Mouse (Mus musculus): ENCODE data around the gene Slc9a3r1. TPM values are rescaled to one million over a fixed set of nuclear protein-coding genes. Genes with fewer than 3 reads are reported as not detected.

Gene Slc9a3r1
- polyA plus RNA-seq, 1 experiment from 2014 or later, result 60.5 TPM

GRCm38 (mm10) chr11:115198932-115199384 is 35.8 kb downstream of the Slc9a3r1 start:
- WGBS, result 40% methylated on average over 12 of the region's 12 CpGs
- no peak for DNase-seq (ENCODE audit: low spot score)

DNA sequence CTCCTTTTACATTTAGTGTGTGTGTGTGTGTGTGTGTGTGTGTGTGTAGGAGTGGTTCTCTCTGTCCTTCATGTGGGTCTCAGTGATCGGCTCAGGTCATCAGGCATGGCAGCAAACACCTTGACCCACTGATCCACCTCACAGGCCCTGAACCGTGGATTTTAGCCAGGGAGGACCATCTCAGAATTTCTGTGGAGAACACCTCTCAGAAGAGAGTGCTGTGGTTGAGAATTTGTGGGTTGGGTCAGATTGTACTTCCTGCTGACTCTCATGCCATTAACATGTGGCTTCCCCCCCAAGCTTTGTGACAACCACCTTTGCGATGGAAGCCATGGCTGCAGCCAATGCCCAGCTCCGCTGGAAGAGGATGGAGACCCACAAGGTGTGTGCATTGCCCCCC is 37.4 kb downstream of the Slc9a3r1 start:
- Histone ChIP-seq H3K4me3 (replicated peaks; ENCODE audit: low read length) (no peak overlapping the region), H3K9ac (no peak overlapping the region), H3K27me3 (ENCODE audit: control insufficient read depth, insufficient read depth, low read length) (no peaks in the 10 kb centered on the region), H3K36me3 (replicated peaks; ENCODE audit: control insufficient read depth, insufficient read depth) (peaks cover 51% of the 10 kb centered on the region), H3K4me2 (replicated peaks) (no peak overlapping the region), H3K9me3 (ENCODE audit: control insufficient read depth, low read length) (no peaks in the 10 kb centered on the region), H3K4me1 (replicated peaks; ENCODE audit: control insufficient read depth, insufficient read depth, low read length) (no peaks in the 10 kb centered on the region), H3K27ac (no peak overlapping the region)
- no peak for DNase-seq (ENCODE audit: low spot score)
- ATAC-seq (ENCODE audit: low FRiP score), result no peak
- WGBS, result 92% methylated on average over 4 of the region's 4 CpGs

More at GRCm38 (mm10) chr11:115198932-115199384, 35.8 kb downstream of the Slc9a3r1 start:
- no peaks in the 10 kb centered on the region for H3K27me3 ChIP-seq (ENCODE audit: control insufficient read depth, insufficient read depth, low read length)
- H3K4me3 ChIP-seq (replicated peaks; ENCODE audit: low read length), result no peak overlapping the region
- H3K4me2 ChIP-seq (replicated peaks), result no peak overlapping the region
- H3K9ac ChIP-seq, result no peak overlapping the region
- H3K27ac ChIP-seq, result no peak overlapping the region
- no peak for ATAC-seq (ENCODE audit: low FRiP score)
- no peaks in the 10 kb centered on the region for H3K4me1 ChIP-seq (replicated peaks; ENCODE audit: control insufficient read depth, insufficient read depth, low read length)
- no peaks in the 10 kb centered on the region for H3K9me3 ChIP-seq (ENCODE audit: control insufficient read depth, low read length)
- H3K36me3 ChIP-seq (replicated peaks; ENCODE audit: control insufficient read depth, insufficient read depth), result peaks cover 45% of the 10 kb centered on the region

- H3K36me3 ChIP-seq (replicated peaks; ENCODE audit: control insufficient read depth, insufficient read depth), result peaks cover 59% of the 10 kb centered on the region
- no peak overlapping the region for H3K4me3 ChIP-seq (replicated peaks; ENCODE audit: low read length)
- no peak overlapping the region for H3K4me2 ChIP-seq (replicated peaks)
- H3K9ac ChIP-seq, result no peak overlapping the region
- H3K4me1 ChIP-seq (replicated peaks; ENCODE audit: control insufficient read depth, insufficient read depth, low read length), result 0 out of 2 replicates have a peak, but pooled peaks cover 5% of the 10 kb centered on the region
- no peaks in the 10 kb centered on the region for H3K27me3 ChIP-seq (ENCODE audit: control insufficient read depth, insufficient read depth, low read length)
- H3K27ac ChIP-seq, result no peak overlapping the region
- H3K9me3 ChIP-seq (ENCODE audit: control insufficient read depth, low read length), result no peaks in the 10 kb centered on the region
- 14% methylated on average over 12 of the region's 12 CpGs for WGBS
- DNase-seq (ENCODE audit: low spot score) (peak; percentile 88), ATAC-seq (ENCODE audit: low FRiP score) (peak; percentile 71; the same call in 1 of the 2 replicates)
Measured at GRCm38 (mm10) chr11:115202316-115202715, 39.2 kb downstream of the Slc9a3r1 start.

GRCm38 (mm10) chr11:115202756-115203155 is 39.6 kb downstream of the Slc9a3r1 start:
- ATAC-seq (ENCODE audit: low FRiP score), result no peak
- Histone ChIP-seq H3K4me2 (replicated peaks) (no peak overlapping the region), H3K9ac (no peak overlapping the region), H3K9me3 (ENCODE audit: control insufficient read depth, low read length) (no peaks in the 10 kb centered on the region), H3K4me3 (replicated peaks; ENCODE audit: low read length) (no peak overlapping the region), H3K4me1 (replicated peaks; ENCODE audit: control insufficient read depth, insufficient read depth, low read length) (0 out of 2 replicates have a peak, but pooled peaks cover 5% of the 10 kb centered on the region), H3K27me3 (ENCODE audit: control insufficient read depth, insufficient read depth, low read length) (no peaks in the 10 kb centered on the region), H3K27ac (no peak overlapping the region), H3K36me3 (replicated peaks; ENCODE audit: control insufficient read depth, insufficient read depth) (peaks cover 59% of the 10 kb centered on the region)
- no peak for DNase-seq (ENCODE audit: low spot score)
- WGBS, result 86% methylated on average over 9 of the region's 9 CpGs

DNA sequence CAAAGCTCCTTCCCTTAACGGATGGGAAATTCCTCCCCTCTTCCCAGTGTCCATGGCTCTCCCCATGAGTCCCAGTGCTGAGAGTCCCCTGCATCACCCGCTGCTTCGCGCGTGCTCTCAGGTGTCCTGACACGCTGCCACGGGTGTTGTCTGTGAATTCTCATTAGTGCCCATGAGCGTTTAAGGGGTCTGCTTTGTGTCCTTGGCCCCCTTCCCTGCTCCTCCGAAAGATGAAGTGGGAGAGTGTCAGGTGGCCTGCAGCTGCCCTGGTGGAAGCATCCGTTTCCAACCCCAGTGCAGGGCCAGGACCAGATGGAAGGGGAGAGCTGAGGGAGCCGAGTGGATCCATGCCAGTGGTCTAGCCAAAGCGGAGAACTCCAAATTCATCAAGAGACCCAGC is 45.0 kb downstream of the Slc9a3r1 start:
- WGBS, result 63% methylated on average over 12 of the region's 12 CpGs
- no peak overlapping the region for H3K4me2 ChIP-seq (replicated peaks)
- no peak overlapping the region for H3K9ac ChIP-seq
- 0 out of 2 replicates have a peak, but pooled peaks cover 10% of the 10 kb centered on the region for H3K4me1 ChIP-seq (replicated peaks; ENCODE audit: control insufficient read depth, insufficient read depth, low read length)
- H3K9me3 ChIP-seq (ENCODE audit: control insufficient read depth, low read length), result no peaks in the 10 kb centered on the region
- H3K27me3 ChIP-seq (ENCODE audit: control insufficient read depth, insufficient read depth, low read length), result no peaks in the 10 kb centered on the region
- no peak for DNase-seq (ENCODE audit: low spot score)
- H3K4me3 ChIP-seq (replicated peaks; ENCODE audit: low read length), result no peak overlapping the region
- ATAC-seq (ENCODE audit: low FRiP score), result no peak
- H3K36me3 ChIP-seq (replicated peaks; ENCODE audit: control insufficient read depth, insufficient read depth), result peaks cover 54% of the 10 kb centered on the region
- H3K27ac ChIP-seq, result no peak overlapping the region

DNA sequence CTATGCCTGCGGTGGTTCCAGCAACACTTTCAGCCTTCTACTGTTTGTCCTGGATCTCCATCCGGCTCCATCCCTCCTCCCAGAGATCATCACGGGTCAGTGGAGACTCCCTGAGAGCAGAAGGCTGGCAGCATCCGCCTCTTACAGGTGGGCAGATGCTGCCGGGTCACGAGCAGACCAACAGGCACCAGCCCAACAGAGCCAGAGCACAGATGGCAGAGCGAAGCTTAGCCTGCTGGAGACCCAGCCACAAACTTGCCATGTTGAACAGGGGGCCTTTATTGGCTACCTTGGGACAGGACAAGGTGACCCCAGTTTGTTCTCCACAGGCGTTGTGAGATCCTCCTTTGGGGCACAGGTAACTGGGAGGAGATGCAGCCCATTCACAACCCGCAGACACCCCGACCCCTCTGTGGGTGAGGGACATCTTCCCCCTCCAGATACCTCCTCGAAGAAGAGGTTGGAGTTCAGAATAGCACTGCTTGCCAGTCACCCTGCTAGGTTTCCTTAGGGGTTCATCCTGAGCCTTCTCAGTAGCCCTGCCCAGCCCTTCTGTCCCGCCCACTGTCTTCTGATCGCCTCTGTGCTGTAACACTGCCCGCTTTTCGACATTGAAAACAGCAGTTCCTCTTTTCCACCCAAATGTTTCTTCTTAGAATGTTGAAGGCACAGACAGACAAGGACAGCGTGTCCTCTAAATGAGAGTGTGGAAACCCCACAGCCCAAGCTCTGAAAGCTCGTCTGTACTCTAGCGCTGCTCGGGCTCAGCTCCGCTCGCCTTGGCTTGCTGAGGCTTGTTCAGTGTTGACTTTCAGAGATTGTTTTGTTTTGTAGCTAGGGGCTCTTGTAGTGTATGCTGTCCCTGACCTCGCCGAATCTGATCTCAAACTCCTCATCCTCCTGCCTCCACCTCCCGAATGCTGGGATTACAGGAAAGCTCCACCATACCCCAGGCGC is 45.9 kb downstream of the Slc9a3r1 start:
- 78% methylated on average over 25 of the region's 25 CpGs for WGBS
- no peak overlapping the region for H3K27ac ChIP-seq
- no peaks in the 10 kb centered on the region for H3K27me3 ChIP-seq (ENCODE audit: control insufficient read depth, insufficient read depth, low read length)
- no peak overlapping the region for H3K4me2 ChIP-seq (replicated peaks)
- peaks cover 48% of the 10 kb centered on the region for H3K36me3 ChIP-seq (replicated peaks; ENCODE audit: control insufficient read depth, insufficient read depth)
- no peak for ATAC-seq (ENCODE audit: low FRiP score)
- no peaks in the 10 kb centered on the region for H3K9me3 ChIP-seq (ENCODE audit: control insufficient read depth, low read length)
- no peak overlapping the region for H3K9ac ChIP-seq
- no peak overlapping the region for H3K4me3 ChIP-seq (replicated peaks; ENCODE audit: low read length)
- DNase-seq (ENCODE audit: low spot score), result no peak
- 0 out of 2 replicates have a peak, but pooled peaks cover 10% of the 10 kb centered on the region for H3K4me1 ChIP-seq (replicated peaks; ENCODE audit: control insufficient read depth, insufficient read depth, low read length)

DNA sequence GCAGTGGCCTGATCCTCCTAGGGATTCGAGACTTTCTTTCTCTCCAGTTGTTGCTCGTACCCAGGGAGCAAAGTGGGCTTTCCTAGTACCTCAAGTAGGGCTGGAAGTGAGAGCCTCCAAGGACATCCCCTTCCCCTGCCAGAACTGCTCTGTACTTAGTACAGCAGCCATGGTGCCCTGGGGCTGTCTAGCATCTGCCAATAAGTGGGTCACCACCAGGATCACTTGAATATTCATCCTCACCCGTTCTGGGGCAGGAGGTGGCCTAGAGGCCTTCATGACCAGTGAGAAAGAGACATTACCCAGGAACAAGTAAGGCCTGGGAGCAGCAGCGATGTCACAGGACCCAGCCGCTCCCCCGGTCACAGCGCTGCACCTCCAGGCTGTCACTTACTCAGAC is 46.8 kb downstream of the Slc9a3r1 start:
- Histone ChIP-seq H3K27ac (no peak overlapping the region), H3K9ac (no peak overlapping the region), H3K4me2 (replicated peaks) (no peak overlapping the region), H3K36me3 (replicated peaks; ENCODE audit: control insufficient read depth, insufficient read depth) (peaks cover 46% of the 10 kb centered on the region), H3K27me3 (ENCODE audit: control insufficient read depth, insufficient read depth, low read length) (no peaks in the 10 kb centered on the region), H3K4me3 (replicated peaks; ENCODE audit: low read length) (no peak overlapping the region), H3K9me3 (ENCODE audit: control insufficient read depth, low read length) (no peaks in the 10 kb centered on the region), H3K4me1 (replicated peaks; ENCODE audit: control insufficient read depth, insufficient read depth, low read length) (0 out of 2 replicates have a peak, but pooled peaks cover 10% of the 10 kb centered on the region)
- ATAC-seq (ENCODE audit: low FRiP score) (no peak), DNase-seq (ENCODE audit: low spot score) (no peak)
- 74% methylated on average over 7 of the region's 7 CpGs for WGBS

GRCm38 (mm10) chr11:115212116-115212515 is 49.0 kb downstream of the Slc9a3r1 start:
- Histone ChIP-seq H3K4me1 (replicated peaks; ENCODE audit: control insufficient read depth, insufficient read depth, low read length) (peaks cover 8% of the 10 kb centered on the region), H3K27ac (no peak overlapping the region), H3K27me3 (ENCODE audit: control insufficient read depth, insufficient read depth, low read length) (no peaks in the 10 kb centered on the region), H3K9ac (no peak overlapping the region), H3K9me3 (ENCODE audit: control insufficient read depth, low read length) (no peaks in the 10 kb centered on the region), H3K4me2 (replicated peaks) (no peak overlapping the region), H3K4me3 (replicated peaks; ENCODE audit: low read length) (no peak overlapping the region), H3K36me3 (replicated peaks; ENCODE audit: control insufficient read depth, insufficient read depth) (peaks cover 27% of the 10 kb centered on the region)
- WGBS, result 52% methylated on average over 13 of the region's 13 CpGs
- ATAC-seq (ENCODE audit: low FRiP score) (no peak), DNase-seq (ENCODE audit: low spot score) (no peak)

- 53% methylated on average over 5 of the region's 5 CpGs for WGBS
- no peak for ATAC-seq (ENCODE audit: low FRiP score)
Measured at GRCm38 (mm10) chr11:115215123-115215522, 52.0 kb downstream of the Slc9a3r1 start.

More at GRCm38 (mm10) chr11:115215123-115215522, 52.0 kb downstream of the Slc9a3r1 start:
- DNase-seq (ENCODE audit: low spot score), result no peak
- Histone ChIP-seq H3K27me3 (ENCODE audit: control insufficient read depth, insufficient read depth, low read length) (no peaks in the 10 kb centered on the region), H3K36me3 (replicated peaks; ENCODE audit: control insufficient read depth, insufficient read depth) (no peaks in the 10 kb centered on the region), H3K27ac (no peak overlapping the region), H3K4me3 (replicated peaks; ENCODE audit: low read length) (no peak overlapping the region), H3K9ac (no peak overlapping the region), H3K4me1 (replicated peaks; ENCODE audit: control insufficient read depth, insufficient read depth, low read length) (peaks cover 5% of the 10 kb centered on the region), H3K4me2 (replicated peaks) (no peak overlapping the region), H3K9me3 (ENCODE audit: control insufficient read depth, low read length) (no peaks in the 10 kb centered on the region)

Measured in hindbrain, embryonic 14.5 days (tissue).